ENCODE assay signal across 9 mouse cellular contexts in the genomic region with DNA sequence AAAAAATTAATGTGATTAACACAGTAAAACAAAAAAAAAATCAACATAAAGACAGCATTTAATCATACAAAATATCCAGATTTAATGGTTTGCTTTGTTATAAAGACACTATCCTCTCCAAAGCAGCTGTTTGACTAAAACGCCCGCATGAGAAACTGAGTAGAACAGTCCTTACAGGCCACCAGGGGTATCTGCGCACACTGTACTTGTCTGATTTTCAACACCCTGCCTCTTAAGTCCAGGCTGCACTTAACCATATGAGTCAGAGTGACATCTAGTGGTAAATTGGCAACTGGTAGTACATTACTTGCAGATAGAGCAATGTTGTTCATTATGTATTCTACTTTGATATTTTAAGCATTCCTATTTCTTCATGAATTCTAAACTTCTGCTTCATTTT.
A peak's percentile ranks its signal among the peaks of the same experiment; 100 is the strongest.
DNase-seq lines count a peak whose midpoint lies in the region; ATAC-seq and TF ChIP-seq lines count a peak whose summit lies in the region.
"Had no signal": no experiment of that assay in that cellular context is flagged by ENCODE, and none has a peak within 500 bp of the region (broad histone marks: within the 10 kb centered on the region; RNA-seq: fewer than 3 reads in every experiment).

No protein-coding gene starts in this region.

- H3K36me3 ChIP-seq in ES-Bruce4 (ENCODE audit: control insufficient read depth, insufficient read depth, low read length, poor library complexity, severe bottlenecking), result no peaks in the 10 kb centered on the region
- H3K36me3 ChIP-seq: embryonic facial prominence, embryonic 15.5 days had no signal

- TF ChIP-seq POLR2A in ES-Bruce4 (IDR thresholded peaks at IDR 0.05; ENCODE audit: insufficient read depth, low read length), result no peak

- TF ChIP-seq EP300 in ES-Bruce4 (IDR thresholded peaks at IDR 0.05; ENCODE audit: insufficient read depth, low read depth, low read length), result no peak

- peak; percentile 84; the same call in 1 of the 2 replicates for ATAC-seq in monocyte, adult 5-6 weeks (replicated peaks; ENCODE audit: insufficient number of reproducible peaks, low FRiP score, low TSS enrichment, poor library complexity, severe bottlenecking)
- no peak; the same call in 1 of the 2 replicates for ATAC-seq in erythroblast, adult 5-6 weeks (replicated peaks; ENCODE audit: low FRiP score, poor library complexity, severe bottlenecking)

- intact Hi-C loops in heart, postnatal 10 days (cut with DNase I), result loop anchor here (1.0 to 5.0 kb wide), 2 partner anchors 36 to 310 kb away; no protein-coding TSS in a partner anchor
- intact Hi-C loops in left cerebral cortex, postnatal 14 days (cut with DNase I), result loop anchor here (5.0 kb wide), 1 partner anchor 311 kb away; no protein-coding TSS in a partner anchor

- TF ChIP-seq CTCF in ES-Bruce4 (IDR thresholded peaks at IDR 0.05; ENCODE audit: low read depth, low read length), result peak; percentile 6

- no peak overlapping the region for H3K27ac ChIP-seq in ES-Bruce4 (ENCODE audit: insufficient read depth, low read length)
- H3K27ac ChIP-seq: embryonic facial prominence, embryonic 15.5 days had no signal

- no peaks in the 10 kb centered on the region for H3K9me3 ChIP-seq in ES-Bruce4 (replicated peaks; ENCODE audit: control insufficient read depth, insufficient read depth, low read length, poor library complexity, severe bottlenecking)
- H3K9me3 ChIP-seq: embryonic facial prominence, embryonic 15.5 days had no signal

- peak; percentile 62 for DNase-seq in heart, adult 8-10 months (ENCODE audit: low spot score)
- DNase-seq in heart, adult 11 months, result no peak
- DNase-seq in cerebellum, adult 9-10 months, result peak; percentile 85
- peak; percentile 37 to 45 for DNase-seq in heart, postnatal 10 days
- DNase-seq in left cerebral cortex, postnatal 14 days (ENCODE audit: low spot score in 2 of 2), result peak; percentile 24 to 62

- H3K9ac ChIP-seq in ES-Bruce4 (ENCODE audit: low read depth, poor library complexity, severe bottlenecking), result no peak overlapping the region
- H3K9ac ChIP-seq: embryonic facial prominence, embryonic 15.5 days had no signal

- H3K27me3 ChIP-seq in ES-Bruce4 (ENCODE audit: control insufficient read depth, insufficient read depth, low read length, poor library complexity, severe bottlenecking), result no peaks in the 10 kb centered on the region
- H3K27me3 ChIP-seq: embryonic facial prominence, embryonic 15.5 days had no signal

- H3K4me3 ChIP-seq in ES-Bruce4 (ENCODE audit: low read depth, low read length), result no peak overlapping the region
- H3K4me3 ChIP-seq: embryonic facial prominence, embryonic 15.5 days had no signal

- H3K4me1 ChIP-seq in ES-Bruce4 (ENCODE audit: control insufficient read depth, insufficient read depth, low read length), result no peaks in the 10 kb centered on the region
- H3K4me1 ChIP-seq: embryonic facial prominence, embryonic 15.5 days had no signal
